Mouse (Mus musculus) adipocyte (in vitro differentiated cells): ENCODE data around the gene Slc25a24.

ENCODE experiments used
- DNase-seq: peaks from one replicate; pipeline ENCODE4 v3.0.0-alpha.2; 2016; ENCODE audit warnings: low spot score

The Slc25a24 gene

GRCm38 (mm10) chr3:109122641-109123530, at the start of gene Slc25a24:
TSS of gene Slc25a24 (plus strand) at chr3:109123149.
- peak; percentile 28 for DNase-seq

- DNase-seq: no peak
Measured at GRCm38 (mm10) chr3:109080169-109080568, 42.8 kb upstream of the Slc25a24 start, which contains the start of gene Slc25a54. TSS of gene Slc25a54 (plus strand) at chr3:109080469.

GRCm38 (mm10) chr3:109084418-109084817, 38.5 kb upstream of the Slc25a24 start:
- DNase-seq: no peak

- DNase-seq: no peak
Measured at GRCm38 (mm10) chr3:109088460-109088859, 34.5 kb upstream of the Slc25a24 start.

- DNase-seq: no peak
Measured at GRCm38 (mm10) chr3:109104702-109105101, 18.2 kb upstream of the Slc25a24 start.

GRCm38 (mm10) chr3:109117136-109117535, 5.8 kb upstream of the Slc25a24 start:
- DNase-seq: no peak

- no peak for DNase-seq
Measured at GRCm38 (mm10) chr3:109119562-109119961, 3.4 kb upstream of the Slc25a24 start.

GRCm38 (mm10) chr3:109119973-109120372, 3.0 kb upstream of the Slc25a24 start:
- DNase-seq: no peak

- DNase-seq: peak; percentile 71
Measured at GRCm38 (mm10) chr3:109123531-109123981, 607 bp downstream of the Slc25a24 start.

- DNase-seq: peak; percentile 5
Measured at GRCm38 (mm10) chr3:109124091-109124490, 1.1 kb downstream of the Slc25a24 start.

GRCm38 (mm10) chr3:109125531-109125930, 2.6 kb downstream of the Slc25a24 start:
- no peak for DNase-seq

GRCm38 (mm10) chr3:109129768-109130167, 6.8 kb downstream of the Slc25a24 start:
- DNase-seq: no peak

- DNase-seq: no peak
Measured at GRCm38 (mm10) chr3:109132966-109133365, 10.0 kb downstream of the Slc25a24 start.

- DNase-seq: no peak
Measured at GRCm38 (mm10) chr3:109134036-109134435, 11.1 kb downstream of the Slc25a24 start.

- no peak for DNase-seq
Measured at GRCm38 (mm10) chr3:109135352-109135751, 12.4 kb downstream of the Slc25a24 start.

GRCm38 (mm10) chr3:109152561-109152960, 29.6 kb downstream of the Slc25a24 start:
- no peak for DNase-seq

- no peak for DNase-seq
Measured at GRCm38 (mm10) chr3:109153410-109153809, 30.5 kb downstream of the Slc25a24 start.

GRCm38 (mm10) chr3:109155926-109156669, 33.1 kb downstream of the Slc25a24 start:
- DNase-seq: peak; percentile 30

- no peak for DNase-seq
Measured at GRCm38 (mm10) chr3:109157481-109157880, 34.5 kb downstream of the Slc25a24 start.

GRCm38 (mm10) chr3:109164088-109164487, 41.1 kb downstream of the Slc25a24 start:
- DNase-seq: no peak

GRCm38 (mm10) chr3:109164644-109165043, 41.7 kb downstream of the Slc25a24 start:
- no peak for DNase-seq

- DNase-seq: no peak
Measured at GRCm38 (mm10) chr3:109165214-109165829, 42.4 kb downstream of the Slc25a24 start.
